Mouse (Mus musculus) forebrain, embryonic 11.5 days (tissue): ENCODE measurements around the gene Mcf2. TPM values are rescaled to one million over a fixed set of nuclear protein-coding genes. Genes with fewer than 3 reads are reported as not detected.

Source experiments
- polyA plus RNA-seq: library from polyadenylated mRNA; unstranded; fragments of >200 nt; fragmentation: Nextera tagmentation; extraction: Ambion mirVana; gene quantifications from 2 replicates; pipeline ENCODE4 v1.2.1, GENCODE M21; 2014

Mcf2 gene
- polyA plus RNA-seq, 1 experiment from 2014 or later: 1.4 TPM

Other genes starting within 250 kb of the Mcf2 start
- not detected in 2 replicates for gene F9, start 179.6 kb downstream of the Mcf2 start, polyA plus RNA-seq